Mouse (Mus musculus) neural tube, embryonic 14.5 days (tissue): ENCODE measurements at regions not wholly inside any gene's neighbourhood (a gene's known extent, or its start where the extent isn't known, plus 50 kb on each side); places are given as distances from the start of the nearest gene placed in this dataset.
A peak's percentile ranks its signal among the peaks of the same experiment; 100 is the strongest.

Experiments
- ATAC-seq: fragments of 200-750 bp; cut with Nextera tagmentation; 2 replicates; pipeline ENCODE4 v1.8.0; 2017; ENCODE audit warnings: low read depth, mild to moderate bottlenecking, moderate TSS enrichment, moderate library complexity
- H3K27ac ChIP-seq: fragments of 300-500 bp; sonication (generic); 2 replicates; pipeline ENCODE4 v1.5.1; 2014; ENCODE audit warnings: low read depth, mild to moderate bottlenecking, control low read depth, low read length, moderate library complexity, mixed read lengths
- H3K27me3 ChIP-seq: fragments of 300-500 bp; sonication (generic); 2 replicates; pipeline ENCODE4 v1.6.1; 2014; ENCODE audit warnings: low read length; ENCODE audit not compliant: control insufficient read depth, insufficient read depth
- H3K36me3 ChIP-seq: fragments of 300-500 bp; sonication (generic); 2 replicates; pipeline ENCODE4 v1.6.1; 2014; ENCODE audit warnings: low read length, mixed read lengths; ENCODE audit not compliant: control insufficient read depth, insufficient read depth
- H3K4me1 ChIP-seq: fragments of 300-500 bp; sonication (generic); 2 replicates; pipeline ENCODE4 v1.6.1; 2014; ENCODE audit warnings: low read length; ENCODE audit not compliant: control insufficient read depth, insufficient read depth
- H3K4me2 ChIP-seq: fragments of 300-500 bp; sonication (generic); 2 replicates; pipeline ENCODE4 v1.6.1; 2014; ENCODE audit warnings: mild to moderate bottlenecking, low read depth, low read length, control low read depth
- H3K4me3 ChIP-seq: fragments of 300-500 bp; sonication (generic); 2 replicates; pipeline ENCODE4 v1.5.1; 2014; ENCODE audit warnings: low read depth, low read length, control low read depth, mixed read lengths
- H3K9ac ChIP-seq: fragments of 300-500 bp; sonication (generic); replicated peaks from 2 replicates; pipeline ENCODE4 v1.6.1; 2014; ENCODE audit warnings: low read depth, mild to moderate bottlenecking, control low read depth, low read length, mixed read lengths
- H3K9me3 ChIP-seq: fragments of 300-500 bp; sonication (generic); 2 replicates; pipeline ENCODE4 v1.6.1; 2016; ENCODE audit warnings: low read length; ENCODE audit not compliant: control insufficient read depth
- WGBS: fragments of 180-500 bp; shearing (Covaris S2); extraction: QIAGEN DNeasy Blood & Tissue Kit; methylation state at CpG from one replicate; pipeline ENCODE4 v1.1.7; 2014; 5-methylcytosine and 5-hydroxymethylcytosine counted together

DNA sequence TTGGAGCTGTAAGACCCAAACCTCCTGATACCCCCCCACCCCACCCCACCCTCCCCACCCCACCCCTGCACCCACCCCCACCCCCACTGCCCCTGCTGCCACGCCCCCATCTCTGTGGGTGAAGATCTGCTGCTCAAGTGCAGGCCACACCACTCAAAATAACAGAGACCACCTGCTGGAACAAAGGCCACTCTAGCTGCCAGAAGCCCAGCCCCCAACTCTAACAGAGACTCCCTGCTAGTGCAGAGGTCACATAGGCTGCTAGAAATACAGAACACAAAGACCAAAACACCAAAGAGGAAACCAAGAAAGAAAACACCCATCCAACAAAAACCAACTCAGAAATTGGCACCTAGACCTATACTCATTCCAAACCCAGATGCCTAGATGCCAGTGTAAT, 58.9 kb downstream of the Olfr267 start:
- Histone ChIP-seq H3K9me3 (no peaks in the 10 kb centered on the region), H3K36me3 (no peaks in the 10 kb centered on the region), H3K27ac (no peak overlapping the region), H3K27me3 (no peaks in the 10 kb centered on the region), H3K4me1 (no peaks in the 10 kb centered on the region), H3K4me3 (no peak overlapping the region), H3K4me2 (no peak overlapping the region), H3K9ac (no peak overlapping the region)
- 20% methylated on average over 1 of the region's 1 CpGs for WGBS
- ATAC-seq: no peak

DNA sequence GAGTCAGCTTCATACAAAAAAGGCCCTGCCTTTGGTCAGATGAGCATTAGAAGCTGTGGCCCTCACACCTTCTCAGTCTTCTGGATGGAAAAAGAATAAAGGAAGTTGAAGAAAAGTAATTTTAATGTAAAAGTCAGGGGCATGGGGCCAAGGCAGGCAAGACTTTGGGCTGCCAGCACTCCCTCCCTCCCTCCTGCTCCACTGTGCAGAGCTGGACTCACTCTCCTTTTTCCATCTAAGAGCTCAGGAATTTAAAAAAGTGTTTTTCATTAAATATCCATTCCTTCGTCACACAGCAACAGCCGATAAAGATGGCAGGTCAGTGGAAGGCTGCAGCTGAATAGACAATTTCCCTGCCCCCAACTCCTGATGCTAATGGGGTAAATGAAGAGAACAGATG, 61.1 kb downstream of the Olfr267 start:
- no peaks in the 10 kb centered on the region for H3K9me3 ChIP-seq

GRCm38 (mm10) chr4:58722772-58723171, 64.7 kb downstream of the Olfr267 start:
- Histone ChIP-seq H3K4me3 (no peak overlapping the region), H3K4me1 (no peaks in the 10 kb centered on the region), H3K9ac (no peak overlapping the region), H3K27ac (no peak overlapping the region), H3K27me3 (no peaks in the 10 kb centered on the region), H3K4me2 (no peak overlapping the region), H3K36me3 (no peaks in the 10 kb centered on the region), H3K9me3 (no peaks in the 10 kb centered on the region)
- ATAC-seq: peak; percentile 81; the same call in 1 of the 2 replicates
- 48% methylated on average over 9 of the region's 9 CpGs for WGBS

More for the DNA sequence above, 61.1 kb downstream of the Olfr267 start:
- Histone ChIP-seq H3K36me3 (no peaks in the 10 kb centered on the region), H3K4me2 (no peak overlapping the region), H3K4me1 (no peaks in the 10 kb centered on the region), H3K27me3 (no peaks in the 10 kb centered on the region), H3K9ac (no peak overlapping the region), H3K27ac (no peak overlapping the region), H3K4me3 (no peak overlapping the region)
- 69% methylated on average over 2 of the region's 2 CpGs for WGBS
- no peak for ATAC-seq

GRCm38 (mm10) chr4:58720682-58721081, 66.8 kb downstream of the Olfr267 start:
- Histone ChIP-seq H3K36me3 (no peaks in the 10 kb centered on the region), H3K27ac (no peak overlapping the region), H3K4me2 (no peak overlapping the region), H3K4me3 (no peak overlapping the region), H3K9me3 (no peaks in the 10 kb centered on the region), H3K9ac (no peak overlapping the region), H3K27me3 (no peaks in the 10 kb centered on the region), H3K4me1 (no peaks in the 10 kb centered on the region)
- ATAC-seq: no peak
- 59% methylated on average over 8 of the region's 8 CpGs for WGBS

DNA sequence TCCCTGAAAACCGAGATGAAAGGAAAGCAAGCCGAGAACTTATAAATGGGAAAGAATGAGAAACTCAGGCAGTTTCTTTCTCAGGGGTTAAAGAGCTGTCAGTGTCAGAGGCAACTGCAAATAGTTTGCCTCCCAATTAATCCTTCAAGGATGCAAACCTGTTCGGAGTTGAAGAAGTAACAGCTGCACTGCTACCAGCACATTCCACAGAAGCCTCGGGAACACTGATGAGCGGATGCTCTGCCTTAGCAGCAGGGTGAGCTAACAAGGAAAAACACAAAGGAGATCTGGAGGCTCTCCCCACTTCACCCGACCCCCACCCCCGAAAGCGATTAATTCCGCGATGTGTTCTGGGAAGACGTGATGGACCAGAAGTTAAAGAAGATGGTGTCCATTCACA, 71.1 kb downstream of the Olfr267 start:
- Histone ChIP-seq H3K36me3 (no peaks in the 10 kb centered on the region), H3K4me1 (no peaks in the 10 kb centered on the region), H3K4me2 (no peak overlapping the region), H3K9me3 (no peaks in the 10 kb centered on the region), H3K4me3 (no peak overlapping the region), H3K9ac (no peak overlapping the region), H3K27ac (no peak overlapping the region), H3K27me3 (no peaks in the 10 kb centered on the region)
- no peak for ATAC-seq
- WGBS: 55% methylated on average over 11 of the region's 11 CpGs

DNA sequence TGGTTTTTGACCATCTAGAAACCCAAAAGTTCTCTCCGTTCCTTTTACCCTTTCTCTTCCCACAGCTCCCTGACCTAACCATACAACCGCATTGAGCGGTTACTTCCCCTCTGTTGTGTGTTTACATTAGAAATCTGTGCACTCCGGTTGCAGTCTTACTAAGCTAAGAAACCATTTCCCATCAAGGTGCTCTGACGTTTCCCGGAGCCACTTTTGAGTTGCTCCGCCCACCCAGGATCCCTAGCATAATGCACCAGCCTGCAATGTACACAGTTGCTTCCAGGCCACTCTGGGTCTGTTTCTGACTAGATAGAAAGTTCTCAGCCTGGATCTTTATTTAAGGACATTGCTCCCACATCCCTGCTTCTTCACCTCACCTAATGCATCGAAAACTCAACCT, 71.7 kb downstream of the Olfr267 start:
- H3K36me3 ChIP-seq: no peaks in the 10 kb centered on the region
- no peaks in the 10 kb centered on the region for H3K9me3 ChIP-seq
- no peaks in the 10 kb centered on the region for H3K4me1 ChIP-seq
- no peak for ATAC-seq
- H3K4me3 ChIP-seq: no peak overlapping the region
- H3K27ac ChIP-seq: no peak overlapping the region
- H3K9ac ChIP-seq: no peak overlapping the region
- H3K4me2 ChIP-seq: no peak overlapping the region
- no peaks in the 10 kb centered on the region for H3K27me3 ChIP-seq
- 87% methylated on average over 8 of the region's 8 CpGs for WGBS

DNA sequence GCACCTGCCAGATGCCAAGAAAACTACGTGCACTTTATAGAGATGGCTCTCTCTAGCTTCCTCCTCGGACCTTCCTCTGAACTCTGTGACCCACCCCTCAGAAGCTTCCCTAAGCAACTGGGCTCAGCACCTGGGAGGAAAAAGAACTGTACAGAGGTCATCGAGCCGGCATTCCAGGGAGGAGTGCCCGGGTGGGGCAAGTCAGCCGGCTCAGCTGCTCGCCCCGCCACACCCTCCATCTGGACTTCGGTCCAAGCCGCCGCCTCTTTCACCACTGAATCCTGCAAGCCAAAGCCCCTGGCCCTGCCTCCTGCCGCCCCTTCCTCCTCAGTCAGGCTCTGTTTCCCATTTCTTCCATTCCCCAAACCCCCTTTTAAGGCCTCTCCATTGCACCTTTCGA, 73.3 kb downstream of the Olfr267 start:
- no peak overlapping the region for H3K4me3 ChIP-seq
- H3K36me3 ChIP-seq: no peaks in the 10 kb centered on the region
- H3K27ac ChIP-seq: no peak overlapping the region
- no peaks in the 10 kb centered on the region for H3K9me3 ChIP-seq
- no peaks in the 10 kb centered on the region for H3K4me1 ChIP-seq
- 67% methylated on average over 13 of the region's 13 CpGs for WGBS
- no peak for ATAC-seq
- no peak overlapping the region for H3K4me2 ChIP-seq
- H3K27me3 ChIP-seq: no peaks in the 10 kb centered on the region
- H3K9ac ChIP-seq: no peak overlapping the region

- Histone ChIP-seq H3K36me3 (no peaks in the 10 kb centered on the region), H3K4me3 (no peak overlapping the region), H3K4me1 (no peaks in the 10 kb centered on the region), H3K27me3 (no peaks in the 10 kb centered on the region), H3K9ac (no peak overlapping the region), H3K9me3 (no peaks in the 10 kb centered on the region), H3K4me2 (no peak overlapping the region), H3K27ac (no peak overlapping the region)
- ATAC-seq: no peak
- 92% methylated on average over 2 of the region's 2 CpGs for WGBS
Measured at GRCm38 (mm10) chr4:58712875-58713274, 74.6 kb downstream of the Olfr267 start.

- Histone ChIP-seq H3K4me2 (no peak overlapping the region), H3K9ac (no peak overlapping the region), H3K9me3 (no peaks in the 10 kb centered on the region), H3K27me3 (no peaks in the 10 kb centered on the region), H3K27ac (no peak overlapping the region), H3K4me1 (no peaks in the 10 kb centered on the region), H3K4me3 (no peak overlapping the region), H3K36me3 (no peaks in the 10 kb centered on the region)
- ATAC-seq: no peak
- WGBS: 79% methylated on average over 10 of the region's 10 CpGs
Measured at GRCm38 (mm10) chr4:58712166-58712565, 75.3 kb downstream of the Olfr267 start.
